Mouse (Mus musculus) forebrain, embryonic 11.5 days (tissue): ENCODE measurements around the gene Mpp3. TPM values are rescaled to one million over a fixed set of nuclear protein-coding genes. Genes with fewer than 3 reads are reported as not detected.

Experiments used
- ATAC-seq: fragments of 200-750 bp; cut with Nextera tagmentation; replicated peaks from 2 replicates; pipeline ENCODE4 v1.8.0; 2017; ENCODE audit warnings: moderate TSS enrichment; ENCODE audit not compliant: low FRiP score
- DNase-seq: peaks from one replicate; pipeline ENCODE4 v3.0.0-alpha.2; 2017; ENCODE audit warnings: low spot score
- H3K27ac ChIP-seq: fragments of 300-500 bp; sonication (generic); 2 replicates; pipeline ENCODE4 v1.5.1; 2014; ENCODE audit warnings: low read depth, low read length
- H3K27me3 ChIP-seq: fragments of 300-500 bp; sonication (generic); 2 replicates; pipeline ENCODE4 v1.6.1; 2014; ENCODE audit warnings: mild to moderate bottlenecking, low read length, mixed read lengths; ENCODE audit not compliant: control insufficient read depth, insufficient read depth
- H3K36me3 ChIP-seq: fragments of 300-500 bp; sonication (generic); 2 replicates; pipeline ENCODE4 v1.6.1; 2014; ENCODE audit warnings: mild to moderate bottlenecking, low read length, moderate library complexity, mixed read lengths; ENCODE audit not compliant: control insufficient read depth, insufficient read depth
- H3K4me1 ChIP-seq: fragments of 300-500 bp; sonication (generic); replicated peaks from 2 replicates; pipeline ENCODE4 v1.6.1; 2014; ENCODE audit warnings: low read length, mixed read lengths; ENCODE audit not compliant: control insufficient read depth, insufficient read depth
- H3K4me2 ChIP-seq: fragments of 300-500 bp; sonication (generic); 2 replicates; pipeline ENCODE4 v1.6.1; 2014; ENCODE audit warnings: low read depth, mild to moderate bottlenecking, low read length, moderate library complexity, mixed read lengths; ENCODE audit not compliant: severe bottlenecking
- H3K4me3 ChIP-seq: fragments of 300-500 bp; sonication (generic); 2 replicates; pipeline ENCODE4 v1.5.1; 2014; ENCODE audit warnings: low read depth, low read length
- H3K9ac ChIP-seq: fragments of 300-500 bp; sonication (generic); 2 replicates; pipeline ENCODE4 v1.6.1; 2014; ENCODE audit warnings: low read length
- H3K9me3 ChIP-seq: fragments of 300-500 bp; sonication (generic); 2 replicates; pipeline ENCODE4 v1.6.1; 2016; ENCODE audit warnings: low read length, mixed read lengths; ENCODE audit not compliant: control insufficient read depth
- WGBS: fragments of 180-500 bp; shearing (Covaris S2); extraction: QIAGEN DNeasy Blood & Tissue Kit; methylation state at CpG from one replicate; pipeline ENCODE4 v1.1.7; 2014; 5-methylcytosine and 5-hydroxymethylcytosine counted together
- polyA plus RNA-seq: library from polyadenylated mRNA; unstranded; fragments of >200 nt; fragmentation: Nextera tagmentation; extraction: Ambion mirVana; gene quantifications from 2 replicates; pipeline ENCODE4 v1.2.1, GENCODE M21; 2014

The Mpp3 gene
- polyA plus RNA-seq, 1 experiment from 2014 or later, result 22.1 TPM

DNA sequence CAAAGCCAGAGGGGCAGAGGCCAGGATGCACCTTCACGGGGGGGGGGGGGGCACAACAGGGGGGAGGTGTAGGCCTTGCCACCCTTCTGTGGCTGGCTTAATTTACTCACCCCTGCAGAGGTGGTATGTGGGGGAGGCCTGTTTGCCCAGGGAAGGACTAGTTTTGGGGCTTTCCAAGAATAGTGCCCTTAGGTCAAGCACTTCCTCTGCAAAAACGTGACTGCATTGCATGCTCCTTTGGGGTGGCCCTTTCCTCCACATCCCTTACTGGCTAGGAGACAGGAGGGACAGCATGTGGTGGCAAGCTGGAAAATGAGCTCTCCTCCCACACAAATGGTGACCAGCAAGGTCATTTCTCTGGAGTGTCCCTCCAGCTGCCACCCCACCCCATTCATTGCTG is 62.7 kb downstream of the Mpp3 start:
- Histone ChIP-seq H3K4me1 (peaks cover 4% of the 10 kb centered on the region; the same call in 1 of the 2 replicates), H3K4me2 (no peak overlapping the region), H3K9me3 (no peaks in the 10 kb centered on the region), H3K27ac (no peak overlapping the region), H3K9ac (no peak overlapping the region), H3K36me3 (no peaks in the 10 kb centered on the region), H3K27me3 (peaks cover 58% of the 10 kb centered on the region), H3K4me3 (no peak overlapping the region)
- WGBS, result 15% methylated on average over 2 of the region's 2 CpGs
- ATAC-seq (no peak), DNase-seq (no peak)

DNA sequence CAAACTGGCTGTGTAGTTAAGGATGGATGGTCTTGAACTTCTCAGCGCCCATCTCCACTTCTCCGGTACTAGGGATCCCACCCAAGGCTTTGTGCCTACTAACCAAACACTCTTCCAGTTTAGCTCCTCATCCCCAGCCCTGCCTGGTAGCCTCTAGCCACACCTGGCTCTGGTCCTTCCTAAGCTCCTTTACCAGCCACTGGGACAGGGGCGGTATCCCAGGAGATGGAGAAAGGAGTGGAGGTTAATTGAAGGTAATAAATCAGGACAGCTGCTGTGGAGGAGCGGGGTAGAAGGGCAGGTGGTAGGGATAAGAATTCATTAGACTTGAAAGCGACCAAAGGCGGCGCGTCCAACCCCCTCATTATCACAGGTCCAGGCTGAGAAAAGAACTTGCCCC is 63.6 kb downstream of the Mpp3 start:
- ATAC-seq, result no peak
- WGBS, result 2% methylated on average over 8 of the region's 8 CpGs
- H3K4me3 ChIP-seq, result no peak overlapping the region
- no peaks in the 10 kb centered on the region for H3K9me3 ChIP-seq
- H3K4me1 ChIP-seq, result peaks cover 4% of the 10 kb centered on the region; the same call in 1 of the 2 replicates
- no peak overlapping the region for H3K4me2 ChIP-seq
- H3K27me3 ChIP-seq, result peaks cover 58% of the 10 kb centered on the region
- no peaks in the 10 kb centered on the region for H3K36me3 ChIP-seq
- no peak overlapping the region for H3K27ac ChIP-seq
- DNase-seq, result no peak
- H3K9ac ChIP-seq, result no peak overlapping the region

DNA sequence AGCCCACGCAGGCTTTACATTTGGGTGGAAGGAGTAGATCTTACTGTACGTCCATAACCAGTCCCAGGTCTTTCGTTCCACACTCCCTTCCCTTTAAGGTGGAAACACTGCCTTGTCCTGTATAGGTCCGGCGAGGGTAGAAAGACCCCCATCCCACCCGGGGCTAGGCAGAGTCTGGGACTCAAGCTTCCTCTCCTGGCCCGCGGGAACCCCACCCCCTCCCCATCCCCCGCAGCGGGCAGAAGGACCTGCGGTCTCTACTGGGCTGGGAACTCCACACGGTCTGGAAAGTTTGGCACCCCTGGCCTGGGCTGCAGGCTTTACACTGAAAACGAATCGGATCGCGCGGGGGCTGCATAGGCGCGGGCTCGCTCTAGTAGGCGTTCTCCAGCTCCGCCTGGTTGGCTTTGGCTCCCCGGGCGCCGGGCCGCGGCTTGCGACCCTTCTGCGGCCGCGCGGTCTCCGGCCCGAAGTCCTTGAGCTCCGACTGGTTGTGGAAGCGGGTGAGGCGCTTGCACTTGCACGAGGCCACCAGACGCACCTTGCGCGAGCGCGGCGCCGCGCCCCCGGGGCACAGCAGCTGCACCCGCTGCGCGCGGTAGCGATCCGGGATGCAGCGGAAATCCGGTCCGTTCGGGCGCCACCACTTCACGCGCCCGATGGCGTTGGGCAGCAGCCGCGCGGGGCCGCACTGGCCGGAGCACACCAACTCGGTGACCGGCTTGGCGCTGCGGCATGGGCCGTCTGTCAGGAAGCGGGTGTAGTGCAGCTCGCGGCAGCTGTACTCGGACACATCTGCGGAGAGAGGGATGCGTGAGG is 64.6 kb downstream of the Mpp3 start:
- Histone ChIP-seq H3K27ac (no peak overlapping the region), H3K4me2 (peak overlapping the region; percentile 93), H3K9me3 (no peaks in the 10 kb centered on the region), H3K36me3 (no peaks in the 10 kb centered on the region), H3K27me3 (peaks cover 58% of the 10 kb centered on the region), H3K9ac (peak overlapping the region; percentile 59), H3K4me3 (peak overlapping the region; percentile 51), H3K4me1 (peaks cover 4% of the 10 kb centered on the region; the same call in 1 of the 2 replicates)
- peak; percentile 77 for DNase-seq
- peak; percentile 24; the same call in 1 of the 2 replicates for ATAC-seq
- WGBS, result under 1% methylated on average over 78 of the region's 78 CpGs

DNA sequence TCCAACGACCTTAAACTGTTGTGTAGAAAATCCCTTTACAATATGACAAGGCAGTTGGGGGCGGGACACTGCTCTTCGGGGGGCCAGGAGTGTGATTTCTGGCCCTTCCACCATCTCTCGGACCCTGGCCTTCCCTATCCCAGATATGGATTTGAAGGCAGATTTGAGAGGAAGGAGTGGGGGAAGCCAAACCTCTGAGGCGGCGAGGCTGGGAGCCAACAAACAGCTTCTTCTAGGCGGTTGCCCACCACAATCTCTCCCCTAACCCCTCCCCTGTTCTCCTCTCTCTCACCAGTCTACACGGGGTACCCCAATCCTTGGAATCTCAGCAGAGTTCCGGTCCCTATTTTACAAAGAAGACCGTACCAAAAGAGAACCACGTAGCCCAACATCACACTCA is 65.2 kb downstream of the Mpp3 start:
- no peak for ATAC-seq
- DNase-seq, result no peak
- 5% methylated on average over 11 of the region's 11 CpGs for WGBS
- Histone ChIP-seq H3K27me3 (peaks cover 58% of the 10 kb centered on the region), H3K27ac (no peak overlapping the region), H3K9me3 (no peaks in the 10 kb centered on the region), H3K4me2 (peak overlapping the region; percentile 93), H3K36me3 (no peaks in the 10 kb centered on the region), H3K9ac (no peak overlapping the region), H3K4me3 (peak overlapping the region; percentile 51), H3K4me1 (peaks cover 4% of the 10 kb centered on the region; the same call in 1 of the 2 replicates)

DNA sequence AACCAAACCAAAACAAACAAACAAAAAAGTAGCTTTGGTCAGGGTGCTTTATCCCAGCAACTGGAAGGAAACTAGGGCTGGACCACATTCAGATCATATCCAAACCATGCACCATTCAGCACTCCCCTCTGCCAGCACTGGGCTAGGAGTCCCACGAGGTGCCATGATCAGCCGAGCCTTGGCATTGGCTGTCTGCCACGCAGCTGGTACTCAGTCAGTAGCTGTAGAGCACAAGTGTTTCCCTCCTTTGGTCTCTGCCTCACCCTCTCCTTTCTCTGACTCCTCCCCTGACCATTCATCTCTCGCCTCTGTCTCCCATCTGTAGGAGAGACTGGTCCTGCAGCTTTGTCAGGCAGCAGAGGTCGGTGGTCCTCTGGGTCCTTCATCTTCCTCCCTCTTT is 70.8 kb downstream of the Mpp3 start:
- Histone ChIP-seq H3K27ac (no peak overlapping the region), H3K9me3 (no peaks in the 10 kb centered on the region), H3K36me3 (no peaks in the 10 kb centered on the region), H3K9ac (no peak overlapping the region), H3K4me1 (peaks cover 7% of the 10 kb centered on the region; the same call in 1 of the 2 replicates), H3K4me2 (no peak overlapping the region), H3K27me3 (peaks cover 17% of the 10 kb centered on the region; the same call in 1 of the 2 replicates), H3K4me3 (no peak overlapping the region)
- no peak for ATAC-seq
- no peak for DNase-seq
- 76% methylated on average over 5 of the region's 5 CpGs for WGBS

DNA sequence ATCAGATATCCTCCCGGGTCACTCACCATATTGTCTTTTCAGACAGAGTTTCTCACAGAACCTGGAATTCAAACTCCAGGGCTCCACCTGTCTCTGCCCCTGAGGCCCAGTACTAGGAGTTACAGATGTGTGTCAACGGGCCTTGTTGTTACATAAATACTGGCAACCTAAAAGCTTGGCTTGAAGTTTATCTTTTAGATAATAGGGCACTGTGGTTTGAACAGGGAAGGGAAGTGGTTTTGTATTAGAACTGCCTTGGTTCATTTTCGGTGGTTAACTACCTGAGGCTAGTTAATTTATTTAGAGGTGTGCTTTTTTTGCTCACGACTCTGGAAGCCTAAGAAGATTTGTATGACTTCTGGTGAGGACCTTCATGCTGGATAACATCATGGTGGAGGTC is 74.8 kb downstream of the Mpp3 start:
- no peak overlapping the region for H3K9ac ChIP-seq
- no peaks in the 10 kb centered on the region for H3K36me3 ChIP-seq
- H3K4me3 ChIP-seq, result no peak overlapping the region

DNA sequence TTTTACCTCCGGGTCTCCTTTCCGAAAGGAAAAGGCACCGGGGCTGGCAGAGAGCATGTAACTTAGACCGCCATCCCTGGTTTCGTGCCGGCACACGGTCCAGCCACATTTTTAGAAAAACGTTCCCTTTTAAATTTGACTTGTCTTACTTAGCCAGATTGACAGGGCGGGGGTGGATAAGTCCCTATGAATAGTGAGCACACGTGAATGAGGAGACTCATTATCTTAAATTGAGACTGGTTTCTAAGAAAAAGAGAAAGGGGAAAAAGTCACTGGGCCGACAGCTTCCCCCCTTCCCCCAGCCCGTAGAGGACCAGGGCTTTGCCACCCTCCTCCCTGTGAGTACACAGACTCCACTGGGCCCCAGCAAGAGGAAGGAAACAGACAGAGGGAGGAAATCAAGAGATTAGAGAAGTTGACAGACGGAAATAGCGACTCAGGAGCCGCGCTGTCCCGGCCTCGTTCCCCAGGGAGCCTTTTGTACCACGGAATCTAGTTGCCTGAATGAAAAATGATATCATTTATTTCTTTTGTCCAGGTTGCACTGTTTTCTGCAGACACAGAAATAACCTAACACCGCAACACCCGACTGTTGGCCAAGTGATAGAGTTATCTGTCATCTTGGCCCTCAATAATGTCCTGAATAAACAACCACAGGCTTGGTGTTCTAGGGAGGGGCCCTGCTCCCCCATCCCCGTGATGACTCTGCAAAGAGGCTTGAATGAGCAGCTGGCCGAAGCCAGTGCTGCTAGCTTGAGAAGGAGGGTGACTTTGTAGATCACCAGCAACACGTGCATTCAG is 75.5 kb downstream of the Mpp3 start:
- no peaks in the 10 kb centered on the region for H3K36me3 ChIP-seq
- 24% methylated on average over 24 of the region's 24 CpGs for WGBS
- H3K27ac ChIP-seq, result no peak overlapping the region
- H3K9me3 ChIP-seq, result no peaks in the 10 kb centered on the region
- no peak overlapping the region for H3K4me3 ChIP-seq
- peaks cover 10% of the 10 kb centered on the region; the same call in 1 of the 2 replicates for H3K4me1 ChIP-seq
- DNase-seq, result no peak
- no peak overlapping the region; the same call in 1 of the 2 replicates for H3K9ac ChIP-seq
- ATAC-seq, result no peak
- peak overlapping the region; percentile 12; the same call in 1 of the 2 replicates for H3K4me2 ChIP-seq
- peaks cover 3% of the 10 kb centered on the region for H3K27me3 ChIP-seq

More for the DNA sequence above, 74.8 kb downstream of the Mpp3 start:
- Histone ChIP-seq H3K9me3 (no peaks in the 10 kb centered on the region), H3K4me1 (peaks cover 10% of the 10 kb centered on the region; the same call in 1 of the 2 replicates), H3K27me3 (peaks cover 3% of the 10 kb centered on the region), H3K4me2 (no peak overlapping the region), H3K27ac (no peak overlapping the region)
- WGBS, result 75% methylated on average over 4 of the region's 4 CpGs
- ATAC-seq (no peak), DNase-seq (no peak)

DNA sequence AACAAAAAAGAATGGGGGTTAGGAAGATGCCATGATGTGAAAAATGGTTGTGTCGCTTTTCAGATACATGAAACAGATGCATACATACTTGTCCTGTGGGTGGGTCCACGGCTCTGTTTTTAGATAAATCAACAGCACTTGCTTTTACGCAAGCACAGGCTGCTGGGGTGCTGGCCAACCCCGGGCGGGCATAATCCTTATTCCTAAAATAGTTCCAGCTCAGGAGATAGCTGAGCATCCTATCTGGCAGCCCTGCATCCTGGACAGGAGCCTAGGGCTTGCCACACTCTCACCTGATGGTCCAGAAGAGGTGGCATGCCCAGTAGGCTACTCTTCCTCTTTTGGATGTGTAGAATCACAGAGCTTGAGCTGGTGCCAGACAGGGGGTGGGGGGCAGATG is 78.2 kb downstream of the Mpp3 start:
- no peaks in the 10 kb centered on the region for H3K9me3 ChIP-seq
- DNase-seq, result no peak
- no peak overlapping the region for H3K4me2 ChIP-seq
- no peaks in the 10 kb centered on the region for H3K36me3 ChIP-seq
- H3K27me3 ChIP-seq, result peaks cover 3% of the 10 kb centered on the region
- no peak overlapping the region for H3K9ac ChIP-seq
- H3K27ac ChIP-seq, result no peak overlapping the region
- WGBS, result 87% methylated on average over 5 of the region's 5 CpGs
- ATAC-seq, result no peak
- no peak overlapping the region for H3K4me3 ChIP-seq
- peaks cover 10% of the 10 kb centered on the region; the same call in 1 of the 2 replicates for H3K4me1 ChIP-seq
